Mouse (Mus musculus): ENCODE data around the gene Gpr107. TPM values are rescaled to one million over a fixed set of nuclear protein-coding genes. Genes with fewer than 3 reads are reported as not detected.

Gpr107 gene
- total RNA-seq (2022) = 10 to 100 TPM; 48.6 to 65.5 (median 56.0) TPM

GRCm38 (mm10) chr2:31151892-31152812 is at the start of gene Gpr107:
TSS of gene Gpr107 (plus strand) at chr2:31152316.
- DNase-seq (ENCODE audit: low spot score in 2 of 2) = peak; percentile 76 to 79

GRCm38 (mm10) chr2:31103321-31103720 is 48.8 kb upstream of the Gpr107 start:
- DNase-seq (ENCODE audit: low spot score in 2 of 2) = no peak

- no peak for DNase-seq (ENCODE audit: low spot score in 2 of 2)
Observed at GRCm38 (mm10) chr2:31105279-31105678, 46.8 kb upstream of the Gpr107 start.

- no peak for DNase-seq (ENCODE audit: low spot score in 2 of 2)
Observed at GRCm38 (mm10) chr2:31106004-31106403, 46.1 kb upstream of the Gpr107 start.

- no peak for DNase-seq (ENCODE audit: low spot score in 2 of 2)
Observed at GRCm38 (mm10) chr2:31106621-31107320, 45.3 kb upstream of the Gpr107 start.

GRCm38 (mm10) chr2:31108186-31108585 is 43.9 kb upstream of the Gpr107 start:
- DNase-seq (ENCODE audit: low spot score in 2 of 2) = no peak

GRCm38 (mm10) chr2:31109960-31110548 is 42.1 kb upstream of the Gpr107 start:
- DNase-seq (ENCODE audit: low spot score in 2 of 2) = no peak

GRCm38 (mm10) chr2:31111685-31112084 is 40.4 kb upstream of the Gpr107 start:
- DNase-seq (ENCODE audit: low spot score in 2 of 2) = no peak

- DNase-seq (ENCODE audit: low spot score in 2 of 2) = no peak
Observed at GRCm38 (mm10) chr2:31114205-31114604, 37.9 kb upstream of the Gpr107 start.

- DNase-seq (ENCODE audit: low spot score in 2 of 2) = no peak
Observed at GRCm38 (mm10) chr2:31115091-31115942, 36.8 kb upstream of the Gpr107 start.

GRCm38 (mm10) chr2:31115943-31116731 is 36.0 kb upstream of the Gpr107 start:
- DNase-seq (ENCODE audit: low spot score in 2 of 2) = peak in 1 of 2 experiments; percentile 36

- DNase-seq (ENCODE audit: low spot score in 2 of 2) = no peak
Observed at GRCm38 (mm10) chr2:31118211-31118610, 33.9 kb upstream of the Gpr107 start.

GRCm38 (mm10) chr2:31118639-31119380 is 33.3 kb upstream of the Gpr107 start:
- peak in 1 of 2 experiments; percentile 42 for DNase-seq (ENCODE audit: low spot score in 2 of 2)

- DNase-seq (ENCODE audit: low spot score in 2 of 2) = peak; percentile 64 to 83
Observed at GRCm38 (mm10) chr2:31119795-31120194, 32.3 kb upstream of the Gpr107 start.

- DNase-seq (ENCODE audit: low spot score in 2 of 2) = no peak
Observed at GRCm38 (mm10) chr2:31121131-31121693, 30.9 kb upstream of the Gpr107 start.

GRCm38 (mm10) chr2:31122806-31123205 is 29.3 kb upstream of the Gpr107 start:
- no peak for DNase-seq (ENCODE audit: low spot score in 2 of 2)

- DNase-seq (ENCODE audit: low spot score in 2 of 2) = no peak
Observed at GRCm38 (mm10) chr2:31123493-31123892, 28.6 kb upstream of the Gpr107 start.

- DNase-seq (ENCODE audit: low spot score in 2 of 2) = no peak
Observed at GRCm38 (mm10) chr2:31124694-31125093, 27.4 kb upstream of the Gpr107 start.

- DNase-seq (ENCODE audit: low spot score in 2 of 2) = no peak
Observed at GRCm38 (mm10) chr2:31125156-31125555, 27.0 kb upstream of the Gpr107 start.

Data from layer of hippocampus, adult 8-10 months (tissue).